Mouse (Mus musculus) urinary bladder, postnatal 25 days (tissue): ENCODE results near the gene Adamts9.

Source experiments
- DNase-seq: peaks from one replicate; pipeline ENCODE4 v3.0.0; 2022; ENCODE audit warnings: low spot score

Gene Adamts9

GRCm38 (mm10) chr6:92804254-92804971 lies 138.9 kb downstream of the Adamts9 start:
- no peak for DNase-seq

DNA sequence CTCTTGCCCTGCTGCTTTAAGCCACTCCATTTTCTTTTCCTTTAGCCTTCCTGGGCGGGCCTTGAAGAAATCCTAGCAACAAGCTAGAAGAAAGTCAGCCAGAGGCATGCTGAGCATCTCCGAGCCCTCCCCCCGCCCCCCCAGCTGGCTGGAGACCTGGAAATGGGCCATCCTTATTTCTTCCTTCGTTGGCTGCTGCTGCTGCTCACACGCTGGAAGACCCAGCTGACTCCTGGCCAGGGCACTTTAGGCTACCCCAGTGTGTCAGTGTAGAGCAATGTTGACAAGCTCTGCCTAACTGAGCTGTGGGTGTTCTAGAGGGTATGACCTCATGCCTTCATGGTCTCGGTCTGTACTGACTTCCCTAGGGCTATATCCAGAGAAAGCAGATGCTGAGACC lies 140.1 kb downstream of the Adamts9 start:
- DNase-seq, result no peak

DNA sequence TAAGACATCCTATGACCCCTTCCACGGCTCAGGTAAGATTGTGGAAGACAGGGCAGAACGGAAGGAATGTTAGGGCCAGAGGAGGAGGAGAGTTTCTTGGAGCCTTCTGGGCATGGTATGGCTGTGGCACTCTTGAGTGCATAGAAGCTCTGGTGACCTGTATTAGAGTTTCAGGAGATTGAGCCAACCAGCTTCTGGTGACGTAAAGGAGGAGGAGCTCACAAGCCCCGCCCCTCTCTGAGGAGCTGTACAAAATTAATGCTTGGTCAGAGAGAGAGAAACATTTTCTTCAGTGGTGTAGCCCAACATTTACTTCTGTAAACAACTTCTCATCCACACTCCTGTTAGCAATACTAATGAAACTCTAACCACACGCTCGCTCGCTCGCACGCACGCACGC lies 140.9 kb downstream of the Adamts9 start:
- no peak for DNase-seq

GRCm38 (mm10) chr6:92801462-92801861 lies 141.8 kb downstream of the Adamts9 start:
- DNase-seq, result no peak

DNA sequence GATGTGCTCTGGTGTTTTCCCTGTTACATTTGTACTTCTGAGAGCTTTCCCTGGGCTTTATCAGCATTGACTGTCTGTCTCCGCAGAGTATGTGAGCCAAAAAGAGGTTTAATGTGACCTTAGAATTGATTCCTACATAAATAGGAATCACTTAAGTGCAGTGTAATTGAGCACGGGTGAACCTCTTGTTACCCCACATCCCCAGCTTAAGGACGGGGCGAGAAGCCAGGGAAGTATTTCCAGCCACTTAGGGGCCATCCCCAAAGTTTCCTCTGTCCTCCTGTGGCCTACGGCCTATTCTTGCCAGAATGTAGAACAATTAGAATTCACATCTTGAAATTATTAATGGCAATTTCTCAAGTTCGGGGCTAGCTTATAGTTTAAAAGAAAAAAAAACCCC lies 149.5 kb downstream of the Adamts9 start:
- DNase-seq, result no peak

GRCm38 (mm10) chr6:92787376-92787712 lies 155.9 kb downstream of the Adamts9 start:
- DNase-seq, result peak; percentile 88

DNA sequence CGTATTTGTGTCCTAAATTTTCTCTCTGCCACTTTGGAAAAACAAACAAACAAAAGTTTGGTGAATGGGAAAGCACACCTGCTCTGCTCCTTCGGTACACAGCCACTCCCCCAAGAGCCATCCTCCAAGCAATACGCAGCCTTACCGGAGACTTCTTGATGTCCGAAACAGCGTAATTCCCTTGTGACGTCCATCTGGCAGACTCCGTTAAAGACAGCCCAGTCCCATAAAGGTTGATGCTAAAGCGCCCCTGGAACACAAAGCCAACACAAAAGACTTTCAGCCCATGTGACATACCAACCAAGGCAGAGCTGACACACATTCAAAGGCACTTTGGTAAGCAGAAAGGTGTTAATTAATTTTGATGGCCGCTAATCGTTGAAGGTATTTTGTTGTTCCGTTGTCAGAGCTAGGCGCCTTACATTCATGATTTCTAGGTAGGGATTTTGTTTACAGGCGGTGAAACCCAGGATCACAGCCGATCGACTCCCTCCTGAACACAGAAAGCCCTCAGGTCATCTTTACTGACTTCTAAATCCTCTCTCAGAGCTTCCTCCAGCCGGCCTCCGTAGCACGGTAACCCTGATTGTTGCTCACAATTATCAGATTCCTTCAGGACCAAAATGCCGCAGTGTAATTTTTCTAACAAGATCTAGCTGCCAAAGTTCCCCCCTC lies 156.5 kb downstream of the Adamts9 start:
- DNase-seq, result no peak

DNA sequence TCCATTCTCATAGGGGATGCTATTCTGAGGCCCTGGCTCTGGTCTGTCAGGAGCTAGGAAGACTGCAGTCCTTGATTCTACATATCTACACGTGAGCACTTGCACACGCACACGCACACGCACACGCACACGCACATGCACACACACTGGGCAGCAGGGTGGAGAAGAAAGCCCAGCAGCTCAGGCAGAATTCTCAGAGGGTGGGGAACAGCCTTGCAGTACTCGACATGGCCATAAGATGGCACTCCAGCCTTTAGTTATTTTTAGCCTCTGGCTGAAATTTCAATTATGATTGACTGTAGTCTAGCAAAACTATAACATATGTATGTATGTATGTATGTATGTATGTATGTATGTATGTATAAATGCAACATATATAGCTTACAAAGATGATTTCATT lies 158.5 kb downstream of the Adamts9 start:
- DNase-seq, result peak; percentile 52

DNA sequence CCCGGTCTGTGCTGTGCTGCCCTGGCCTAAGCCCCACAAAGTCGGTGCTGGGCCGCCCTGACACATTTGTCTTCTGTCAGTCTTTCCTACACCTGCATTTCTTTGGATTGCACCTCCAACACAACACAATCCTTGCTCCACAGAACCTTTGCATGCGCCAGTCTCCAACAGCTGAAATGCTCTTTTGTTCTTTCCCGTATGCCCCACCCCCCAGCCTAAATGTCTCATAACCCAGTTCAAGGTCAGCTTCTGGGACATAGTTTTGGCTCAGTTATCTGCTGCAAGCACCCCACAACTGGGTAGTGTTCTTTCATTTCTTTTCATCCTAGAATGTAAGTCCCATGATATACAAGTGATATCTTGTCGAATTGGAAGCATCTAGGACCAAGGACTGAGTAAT lies 161.8 kb downstream of the Adamts9 start:
- DNase-seq, result no peak

- DNase-seq, result no peak
Observed at GRCm38 (mm10) chr6:92779935-92780205, 163.4 kb downstream of the Adamts9 start.

- no peak for DNase-seq
Observed at GRCm38 (mm10) chr6:92779140-92779934, 164.0 kb downstream of the Adamts9 start.

DNA sequence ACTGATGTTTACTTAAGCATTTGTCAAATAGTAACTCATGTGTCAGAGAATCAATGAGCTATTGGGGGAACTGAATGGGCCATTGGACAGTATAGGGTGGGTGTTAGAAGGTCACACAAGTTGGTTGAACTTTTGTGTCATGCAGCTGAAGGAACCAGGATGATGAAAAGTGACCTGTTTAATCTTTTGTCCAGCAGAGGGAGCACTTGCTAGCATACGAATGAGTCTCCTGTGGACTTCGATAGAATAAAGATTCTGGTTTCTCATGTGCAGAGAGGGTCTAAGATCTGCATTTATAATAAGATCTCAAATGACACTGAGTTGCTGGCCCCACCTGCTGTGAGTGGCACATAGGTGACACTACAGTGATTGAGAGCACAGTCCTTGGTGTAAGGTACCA lies 166.9 kb downstream of the Adamts9 start:
- peak; percentile 16 for DNase-seq

- DNase-seq, result no peak
Observed at GRCm38 (mm10) chr6:92762372-92762771, 180.9 kb downstream of the Adamts9 start.

DNA sequence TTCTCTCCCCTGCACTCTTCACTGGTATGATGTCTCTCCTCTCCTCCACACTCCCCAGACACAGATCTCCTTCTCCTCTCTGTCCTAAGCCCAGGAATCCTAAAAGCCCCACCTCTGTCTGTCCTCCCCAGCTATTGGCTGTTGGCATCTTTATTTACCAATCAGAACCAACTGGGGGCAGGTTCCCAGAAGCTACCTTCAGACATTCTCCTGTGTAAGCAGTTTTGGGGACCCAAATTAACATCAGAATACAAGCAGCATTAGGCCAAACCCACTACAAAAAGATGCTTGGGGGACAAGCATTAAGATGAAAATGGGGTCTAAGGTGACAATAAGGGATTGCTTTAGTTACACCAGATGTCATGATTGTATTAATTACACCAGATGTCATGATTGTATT lies 183.7 kb downstream of the Adamts9 start:
- no peak for DNase-seq

DNA sequence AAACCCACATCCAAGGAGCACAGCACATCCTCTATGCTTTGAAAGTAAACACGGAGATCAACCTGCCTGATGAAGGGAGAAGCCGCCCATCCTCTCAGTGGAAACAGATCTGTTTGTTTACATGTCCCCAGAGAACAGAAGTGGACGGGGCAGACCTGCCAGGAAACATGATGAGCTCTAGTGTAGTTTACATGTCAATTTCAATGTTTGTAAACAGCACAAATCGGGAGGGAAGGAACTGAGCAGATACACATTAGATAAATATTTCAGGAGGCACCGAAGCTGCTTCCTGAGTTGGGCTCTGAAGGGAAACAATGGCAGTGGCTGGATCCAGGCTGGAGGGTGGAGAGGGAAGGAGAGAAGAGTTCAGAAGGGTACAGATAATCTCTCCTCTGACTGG lies 187.5 kb downstream of the Adamts9 start:
- no peak for DNase-seq

DNA sequence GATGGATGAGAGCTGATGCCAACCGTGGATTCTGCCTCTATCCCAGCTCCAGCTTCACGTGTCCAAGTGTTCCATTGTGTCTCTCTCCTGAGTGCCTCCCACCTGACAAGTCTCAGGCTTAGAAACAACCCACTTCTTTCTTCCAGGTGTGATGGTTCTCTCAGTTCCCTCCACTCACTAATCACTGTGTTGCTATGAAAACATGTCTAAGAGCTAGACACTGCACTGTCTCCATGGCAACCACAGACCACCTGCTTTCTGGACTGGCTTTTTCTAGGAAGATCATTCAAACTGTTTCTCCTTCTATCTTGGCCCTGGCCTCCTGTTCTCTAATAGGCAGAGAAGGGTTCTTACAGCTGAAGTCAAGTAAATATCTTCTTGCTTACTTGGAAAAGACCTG lies 190.6 kb downstream of the Adamts9 start:
- no peak for DNase-seq

DNA sequence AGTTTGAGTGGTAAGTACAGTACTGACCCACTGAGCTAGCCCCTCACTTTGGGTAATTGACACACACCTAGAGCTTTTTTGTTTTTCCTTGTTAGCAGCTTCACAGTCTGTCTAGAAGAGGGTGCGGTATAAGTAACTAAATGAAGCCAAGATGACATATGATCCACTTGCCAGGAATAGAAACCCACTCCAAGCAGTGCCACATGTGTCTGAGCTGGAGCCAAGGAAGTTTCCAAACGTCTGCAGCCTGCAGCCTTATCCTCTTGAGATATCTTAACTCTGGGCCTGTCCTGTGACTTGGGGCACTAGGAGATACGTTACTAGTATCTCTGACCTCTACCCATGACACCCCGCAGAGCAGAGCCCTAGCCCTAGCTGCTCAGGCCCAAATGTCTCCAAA lies 193.9 kb downstream of the Adamts9 start:
- DNase-seq, result no peak

- peak; percentile 29 for DNase-seq
Observed at GRCm38 (mm10) chr6:92743605-92744004, 199.7 kb downstream of the Adamts9 start.

GRCm38 (mm10) chr6:92737116-92737515 lies 206.2 kb downstream of the Adamts9 start:
- DNase-seq, result no peak

GRCm38 (mm10) chr6:92733651-92734050 lies 209.6 kb downstream of the Adamts9 start:
- DNase-seq, result no peak

DNA sequence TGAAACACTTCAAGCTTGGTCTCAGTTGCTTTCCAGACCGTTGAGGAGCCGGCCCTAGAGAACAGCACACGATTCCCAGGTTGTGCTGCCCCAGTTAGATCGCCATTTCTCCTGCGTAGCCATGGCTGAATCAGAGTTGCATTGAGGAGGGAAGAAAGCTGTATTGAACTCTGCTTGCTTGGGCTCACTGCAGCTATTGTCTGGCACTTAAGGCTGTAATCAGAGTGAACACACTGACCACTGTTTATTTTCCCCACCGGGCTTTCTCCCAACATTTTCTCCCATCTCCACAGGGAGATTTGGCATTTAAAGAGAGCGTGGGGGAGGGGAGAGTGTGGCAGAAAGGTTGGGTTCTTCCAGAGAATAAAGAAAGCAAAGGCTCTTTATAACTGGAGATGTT lies 214.8 kb downstream of the Adamts9 start:
- DNase-seq, result no peak

- peak; percentile 85 for DNase-seq
Observed at GRCm38 (mm10) chr6:92728084-92728483, 215.2 kb downstream of the Adamts9 start.

DNA sequence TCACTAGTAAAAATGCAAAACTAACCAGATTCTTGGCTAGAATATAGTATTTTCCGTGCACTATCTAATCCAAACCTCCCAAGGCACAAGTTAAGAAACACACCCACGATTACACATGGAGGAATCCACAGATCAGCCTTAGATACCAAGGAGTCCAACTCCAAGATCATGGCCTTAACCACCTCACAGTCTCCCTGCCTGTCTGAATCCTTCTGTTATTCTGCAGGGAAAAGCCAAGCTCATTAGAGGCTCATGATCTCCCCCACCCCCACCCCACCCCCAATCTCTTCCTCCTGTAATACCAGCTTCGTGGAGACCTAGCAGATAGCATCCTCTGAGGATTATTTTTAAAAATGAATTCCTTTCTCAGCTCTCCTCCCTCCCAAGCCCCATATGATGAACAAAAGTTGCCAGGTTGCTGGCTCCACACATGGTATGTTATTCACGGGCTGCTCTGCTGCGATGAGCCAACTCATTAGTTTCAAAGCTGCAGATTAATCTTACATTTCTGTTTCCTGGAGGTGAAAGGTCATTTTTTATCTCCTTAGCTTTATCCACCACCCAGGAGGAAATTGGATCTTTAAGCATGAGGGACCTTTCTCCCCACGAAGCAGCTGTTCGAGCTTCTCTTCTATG lies 215.8 kb downstream of the Adamts9 start:
- no peak for DNase-seq
